Mouse (Mus musculus): ENCODE measurements around the gene Cluh.

The Cluh gene

DNA sequence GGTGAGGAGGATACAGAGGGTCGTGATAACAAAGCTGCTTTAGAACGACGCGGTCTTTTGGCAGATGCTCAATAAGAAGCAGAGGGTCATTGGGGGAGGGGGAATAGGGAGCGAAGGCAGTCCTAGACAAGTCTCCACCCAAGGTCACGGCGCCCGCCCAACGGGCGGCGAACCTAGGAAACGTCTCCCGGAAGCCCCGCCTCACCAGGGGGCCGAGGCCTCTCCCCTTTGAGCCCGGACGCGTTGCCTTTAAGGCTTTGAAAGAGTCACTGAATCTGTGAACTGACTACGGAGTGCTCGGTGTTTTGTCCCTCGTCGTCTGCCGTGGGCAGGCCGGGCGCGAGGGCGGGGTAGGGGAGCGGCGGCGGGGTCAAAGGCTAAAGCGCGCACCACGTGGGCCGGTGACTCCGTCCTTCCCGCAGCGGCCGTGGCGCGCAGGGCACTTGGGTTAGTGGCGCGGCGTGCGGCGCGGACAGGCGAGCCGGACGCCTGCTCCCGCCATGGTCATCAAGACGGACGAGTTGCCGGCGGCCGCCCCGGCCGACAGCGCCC is at the start of gene Cluh:
TSS of gene Cluh (plus strand) at position 401 of the 552 bp plus-strand sequence.
- peak; percentile 96 to 99 for DNase-seq (ENCODE audit: low spot score in 2 of 2)

DNA sequence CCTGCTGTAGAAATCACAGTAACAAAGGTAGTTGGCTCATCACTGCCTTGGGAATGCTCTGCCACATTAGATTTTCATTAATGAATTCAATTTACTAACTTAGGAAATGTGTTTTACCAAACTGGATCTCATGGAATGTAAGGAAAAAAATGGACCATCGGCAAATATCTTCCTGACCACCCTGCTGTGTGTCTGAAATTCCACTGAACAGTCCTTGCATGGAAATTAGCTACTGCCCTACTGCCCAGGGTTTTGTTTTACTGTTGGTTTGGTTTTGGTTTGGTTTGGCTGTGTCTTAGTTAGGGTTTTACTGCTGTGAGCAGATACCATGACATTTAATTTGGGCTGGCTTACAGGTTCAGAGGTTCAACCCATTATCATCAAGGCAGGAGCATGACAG is 47.0 kb upstream of the Cluh start:
- no peak for DNase-seq (ENCODE audit: low spot score in 2 of 2)

DNA sequence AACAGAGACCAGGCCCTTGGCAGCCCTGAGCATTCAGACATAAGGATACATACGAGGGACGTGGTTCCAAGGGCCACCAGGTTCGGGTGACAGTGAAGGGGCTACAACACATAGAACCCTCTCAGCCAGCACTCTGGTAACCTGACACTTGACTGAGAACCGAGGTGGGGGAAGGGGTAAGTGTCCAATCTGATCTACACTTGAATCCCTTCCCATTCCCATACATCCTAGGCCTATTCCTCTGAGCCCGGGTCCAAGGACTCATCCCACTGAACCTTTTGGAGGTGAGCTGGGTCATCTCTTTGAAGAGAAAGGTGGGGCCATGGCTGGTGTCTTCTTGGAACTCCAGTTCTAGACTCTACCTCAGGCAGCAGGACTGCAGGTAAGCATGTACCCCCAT is 39.2 kb upstream of the Cluh start:
- no peak for DNase-seq (ENCODE audit: low spot score in 2 of 2)

DNA sequence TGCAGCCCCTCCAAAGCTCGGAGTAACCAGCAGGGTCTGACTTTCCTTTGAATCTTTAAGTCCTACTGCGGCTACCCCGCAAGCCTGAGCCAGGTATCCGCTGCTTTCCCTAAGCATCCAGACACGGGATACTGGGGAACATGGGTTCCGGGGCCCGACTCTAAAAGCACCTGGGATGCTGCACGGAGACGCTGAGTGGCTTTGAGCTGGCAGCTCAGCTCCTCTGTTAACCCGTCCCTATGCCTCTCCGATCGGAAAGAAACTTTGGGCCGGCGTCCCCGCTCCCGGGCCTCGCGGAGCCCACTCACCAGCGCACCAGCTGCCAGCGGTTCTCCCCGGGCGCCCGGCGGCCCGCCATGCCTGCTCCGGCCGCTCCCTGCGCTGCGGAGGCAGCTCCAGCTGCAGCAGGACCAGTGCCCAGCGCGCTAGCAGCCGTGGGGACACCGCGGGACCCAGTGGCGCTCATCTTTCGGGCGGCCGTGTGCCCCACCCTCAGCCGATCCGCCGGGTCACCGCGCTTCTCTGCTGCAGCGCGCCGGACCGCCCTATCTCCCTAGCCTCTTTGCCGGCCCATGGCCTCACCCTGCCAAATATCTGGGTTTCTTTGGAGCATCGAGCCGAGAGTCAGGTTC is 38.6 kb upstream of the Cluh start, which contains the start of gene Rap1gap2:
TSS of gene Rap1gap2 (minus strand) at position 371 of the 632 bp plus-strand sequence.
- DNase-seq (ENCODE audit: low spot score in 2 of 2) = peak in 1 of 2 experiments; percentile 4

DNA sequence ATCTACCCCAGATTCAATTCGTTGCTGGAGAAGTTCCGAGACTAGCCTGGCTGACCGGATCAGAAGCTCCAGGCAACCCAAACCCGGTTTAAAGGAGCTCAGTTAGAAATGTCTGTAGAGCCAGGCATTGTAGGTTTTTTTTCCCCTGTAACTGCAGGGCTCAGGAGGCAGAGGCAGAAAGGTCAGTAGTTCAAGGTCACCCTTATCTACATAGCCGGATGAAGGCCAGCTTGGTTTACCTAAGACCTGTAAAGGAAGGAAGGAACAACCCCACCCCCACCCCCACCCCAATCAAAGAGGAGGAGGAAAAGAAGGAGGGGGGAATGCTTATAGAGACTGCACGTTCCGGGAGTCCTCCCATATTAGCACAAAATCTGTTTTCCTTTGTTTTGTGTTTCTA is 37.9 kb upstream of the Cluh start:
- DNase-seq (ENCODE audit: low spot score in 2 of 2) = no peak

DNA sequence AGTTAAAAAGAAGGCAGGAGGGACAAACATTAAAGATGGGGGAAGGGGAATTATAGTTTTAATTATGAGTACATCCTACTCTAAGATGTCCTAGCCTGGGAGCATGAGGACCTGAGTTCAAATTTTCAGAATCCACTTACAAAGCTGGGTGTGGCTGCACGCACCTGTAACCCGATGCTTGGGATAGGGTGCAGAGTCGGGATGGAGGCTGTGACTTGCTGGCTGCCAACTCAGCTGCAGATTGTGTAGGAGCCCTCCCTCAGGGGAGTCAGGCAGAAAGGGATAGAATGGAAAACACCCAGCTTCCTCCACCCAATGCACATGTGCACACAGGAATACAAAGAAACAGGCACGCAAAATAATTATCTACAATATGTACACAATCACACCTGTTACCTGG is 35.9 kb upstream of the Cluh start:
- no peak for DNase-seq (ENCODE audit: low spot score in 2 of 2)

DNA sequence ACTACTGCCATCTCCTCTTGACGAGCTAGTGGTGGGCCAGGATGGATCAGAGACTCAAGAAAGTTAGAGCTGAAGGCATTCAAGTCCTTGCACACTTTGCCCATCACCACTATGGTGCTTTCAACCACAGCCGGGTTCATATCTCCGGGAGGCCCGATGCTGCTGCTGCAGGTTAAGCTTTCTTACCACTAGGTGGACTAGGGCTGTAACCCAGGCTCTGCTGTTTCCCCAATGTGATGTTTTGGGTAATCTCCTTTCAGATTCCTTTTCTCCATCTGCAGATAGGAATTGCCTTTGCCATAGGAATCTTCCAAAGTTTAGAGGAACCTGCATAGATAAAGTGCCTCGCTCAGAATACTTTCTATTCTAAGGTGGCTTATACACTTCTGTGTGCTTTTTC is 33.7 kb upstream of the Cluh start:
- no peak for DNase-seq (ENCODE audit: low spot score in 2 of 2)

DNA sequence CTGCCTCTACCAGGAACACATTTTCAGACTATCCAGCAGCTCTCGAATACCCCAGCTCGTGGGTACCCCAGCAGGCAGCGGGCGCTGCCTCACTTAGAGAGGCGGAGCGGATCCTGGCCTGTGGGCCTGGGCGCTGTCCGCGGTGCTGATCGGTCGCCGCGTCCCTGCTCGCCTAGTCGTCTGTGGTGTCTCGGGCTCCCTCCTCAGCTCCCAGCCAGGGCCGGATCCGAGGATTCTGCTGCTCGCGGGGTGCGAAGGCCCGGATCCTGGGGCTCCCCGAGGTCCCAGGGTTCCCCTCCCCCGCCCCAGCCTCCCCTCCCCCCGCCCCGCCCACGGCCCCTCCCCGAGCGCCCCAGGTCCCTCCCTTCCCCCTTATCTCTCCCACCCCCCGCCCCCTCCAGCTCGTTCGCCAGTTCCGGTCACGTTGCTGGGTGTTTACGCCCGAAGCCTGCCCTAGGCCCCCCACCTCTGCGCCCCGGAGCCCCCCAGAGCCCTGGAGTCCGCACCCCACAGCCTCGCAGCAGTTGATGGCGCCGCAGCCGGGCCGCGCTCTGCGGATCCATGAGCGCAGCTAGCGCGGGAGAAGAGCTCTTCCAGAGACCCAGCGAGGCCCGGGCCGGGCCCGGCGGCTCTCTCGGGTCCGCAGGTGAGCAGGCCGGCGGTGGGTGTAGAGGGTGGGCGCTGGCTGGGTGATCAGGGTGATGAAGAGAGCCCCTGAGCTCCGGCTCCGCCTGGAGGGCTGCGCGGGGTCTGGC is 29.9 kb upstream of the Cluh start, which contains the start of gene Ccdc92b:
TSS of gene Ccdc92b (plus strand) at position 405 of the 755 bp plus-strand sequence.
- DNase-seq (ENCODE audit: low spot score in 2 of 2) = peak; percentile 53 to 79

DNA sequence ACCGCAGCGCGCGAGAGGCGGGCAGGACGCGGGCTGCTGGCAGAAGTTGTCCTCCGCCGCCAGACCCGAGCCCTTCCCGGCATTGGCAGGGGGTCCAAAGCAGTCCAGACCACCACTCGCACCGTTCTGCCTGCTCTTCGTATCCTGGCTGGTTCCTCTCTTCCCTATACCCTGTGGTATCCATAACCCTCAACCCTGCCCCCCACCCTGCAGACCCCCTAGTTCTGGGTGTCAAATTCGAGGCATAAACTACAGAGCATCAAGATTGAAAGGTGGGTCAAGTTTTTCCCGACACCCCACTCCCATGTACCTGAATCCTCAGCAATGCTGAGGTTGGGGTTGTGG is 29.4 kb upstream of the Cluh start:
- DNase-seq (ENCODE audit: low spot score in 2 of 2) = no peak

DNA sequence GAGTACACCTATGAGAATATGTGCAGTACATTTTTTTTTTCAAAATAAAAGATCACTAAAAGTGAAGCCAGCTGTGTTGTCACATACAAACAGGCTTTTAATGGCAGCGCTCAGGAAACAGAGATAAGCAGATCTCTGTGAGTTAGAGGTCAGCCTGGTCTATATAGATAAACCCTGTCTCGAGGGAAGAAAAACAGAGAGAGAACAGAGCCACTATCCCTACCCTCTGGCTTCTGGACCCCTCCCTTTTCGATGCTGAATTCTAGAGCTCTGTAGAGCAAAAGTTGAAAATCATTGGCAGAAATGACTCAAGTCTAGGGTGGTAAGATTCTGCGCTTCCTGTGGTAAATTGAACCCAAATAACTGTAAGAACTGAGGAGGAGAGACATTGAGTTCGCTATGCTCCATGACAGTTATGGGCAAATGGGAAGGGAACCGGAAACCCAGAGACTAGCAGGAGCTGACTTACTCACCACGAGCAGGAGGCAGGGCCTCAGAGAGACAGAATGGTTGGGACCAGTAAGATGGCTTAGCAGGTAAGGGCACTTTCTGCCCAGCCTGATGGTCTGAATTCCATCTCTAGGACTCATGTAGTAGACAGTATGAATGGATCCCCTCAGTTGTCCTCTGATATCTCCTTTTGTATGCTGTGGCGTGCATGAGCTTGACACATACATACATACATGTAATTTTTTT is 27.2 kb upstream of the Cluh start:
- no peak for DNase-seq (ENCODE audit: low spot score in 2 of 2)

DNA sequence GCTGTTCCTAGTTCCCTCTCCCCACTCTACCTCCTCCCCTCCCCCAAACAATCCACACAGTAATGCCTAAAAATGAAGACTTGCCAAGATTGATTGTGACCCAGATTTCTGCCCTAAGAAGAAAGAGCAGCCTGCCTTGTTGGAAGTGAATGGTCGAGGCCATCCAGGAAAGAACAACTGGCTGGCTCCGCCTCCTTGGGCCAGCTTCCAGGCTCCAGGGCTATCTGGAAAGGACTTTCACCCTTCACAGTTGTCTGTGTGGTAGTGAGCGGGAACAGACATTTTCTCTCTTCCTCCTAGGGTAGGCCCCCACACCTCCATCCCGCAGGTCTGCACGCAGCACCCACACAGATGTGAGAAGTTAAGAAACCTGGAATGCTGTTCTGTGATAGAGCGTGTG is 25.6 kb upstream of the Cluh start:
- DNase-seq (ENCODE audit: low spot score in 2 of 2) = no peak

DNA sequence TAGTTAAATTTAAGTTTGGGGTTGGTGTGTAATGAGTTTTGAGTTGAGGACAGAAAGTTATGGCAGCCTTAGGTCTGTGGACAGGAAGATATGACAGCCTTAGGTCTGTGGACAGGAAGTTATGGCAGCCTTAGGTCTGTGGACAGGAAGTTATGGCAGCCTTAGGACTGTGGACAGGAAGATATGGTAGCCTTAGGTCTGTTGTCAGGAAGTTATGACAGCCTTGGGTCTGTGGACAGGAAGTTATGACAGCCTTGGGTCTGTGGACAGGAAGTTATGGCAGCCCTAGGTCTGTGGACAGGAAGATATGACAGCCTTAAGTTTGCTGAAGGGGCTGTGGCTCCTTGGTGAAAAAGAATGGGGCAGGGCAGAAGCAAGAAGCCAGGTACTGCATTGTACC is 24.0 kb upstream of the Cluh start:
- DNase-seq (ENCODE audit: low spot score in 2 of 2) = no peak

DNA sequence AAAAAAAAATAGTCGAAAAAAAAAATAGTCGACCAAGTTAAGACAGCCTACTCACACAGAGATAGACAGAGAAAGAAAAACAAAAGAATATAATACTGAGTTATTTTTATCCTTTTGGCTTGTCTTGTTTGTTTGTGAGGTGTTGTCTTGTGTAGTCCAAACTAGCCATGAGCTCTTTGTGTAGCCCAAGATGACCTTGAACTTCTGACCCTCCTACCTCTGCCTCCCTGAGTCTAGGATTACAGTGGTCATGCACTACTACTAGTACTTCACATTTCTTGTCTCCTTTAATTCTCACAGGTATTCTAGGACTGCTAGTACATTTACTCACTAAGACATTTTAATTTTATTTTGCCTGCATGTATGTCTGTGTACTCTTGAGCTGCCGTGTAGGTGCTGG is 21.8 kb upstream of the Cluh start:
- no peak for DNase-seq (ENCODE audit: low spot score in 2 of 2)

DNA sequence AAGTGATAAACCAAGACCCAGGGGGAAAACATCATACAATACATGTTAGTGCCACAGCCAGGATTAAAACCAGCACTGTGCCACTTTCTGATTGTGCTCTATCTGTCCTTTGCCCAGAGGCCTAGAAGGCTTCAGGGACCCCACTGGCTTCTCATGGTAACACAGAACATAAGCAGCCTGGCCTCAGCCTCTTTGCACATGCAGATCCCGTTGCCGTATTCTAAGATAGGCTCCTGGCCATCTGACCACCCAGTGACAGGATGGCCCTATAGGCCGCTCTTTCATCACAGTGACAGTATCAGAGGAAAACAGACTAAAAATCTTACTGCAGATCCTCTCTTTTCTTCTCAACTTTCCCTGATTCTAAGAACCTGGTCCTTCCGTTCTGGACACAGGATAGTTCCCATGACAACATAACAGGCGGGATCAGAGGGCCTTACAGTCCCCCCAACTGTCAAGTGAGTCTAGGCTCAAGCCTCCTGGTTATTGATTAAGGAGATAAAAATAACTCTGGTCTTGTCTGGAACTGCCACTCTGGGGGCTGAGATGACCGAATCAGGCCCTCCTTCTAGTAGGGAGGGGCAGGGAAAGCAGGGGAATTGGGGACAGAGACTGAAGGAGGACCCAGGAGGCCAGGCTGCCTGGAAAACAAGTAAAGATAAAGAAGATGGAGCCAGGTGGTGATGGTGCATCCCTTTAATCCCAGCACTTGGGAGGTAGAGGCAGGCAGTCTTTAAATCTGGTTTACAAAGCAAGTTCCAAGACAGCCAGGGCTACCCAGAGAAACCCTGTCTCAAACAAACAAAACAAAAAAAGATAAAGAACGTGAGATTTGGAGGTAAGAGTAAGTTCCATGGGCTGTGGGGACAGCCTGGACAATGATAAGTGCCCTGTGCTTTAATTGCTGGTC is 17.2 kb upstream of the Cluh start:
- DNase-seq (ENCODE audit: low spot score in 2 of 2) = no peak

DNA sequence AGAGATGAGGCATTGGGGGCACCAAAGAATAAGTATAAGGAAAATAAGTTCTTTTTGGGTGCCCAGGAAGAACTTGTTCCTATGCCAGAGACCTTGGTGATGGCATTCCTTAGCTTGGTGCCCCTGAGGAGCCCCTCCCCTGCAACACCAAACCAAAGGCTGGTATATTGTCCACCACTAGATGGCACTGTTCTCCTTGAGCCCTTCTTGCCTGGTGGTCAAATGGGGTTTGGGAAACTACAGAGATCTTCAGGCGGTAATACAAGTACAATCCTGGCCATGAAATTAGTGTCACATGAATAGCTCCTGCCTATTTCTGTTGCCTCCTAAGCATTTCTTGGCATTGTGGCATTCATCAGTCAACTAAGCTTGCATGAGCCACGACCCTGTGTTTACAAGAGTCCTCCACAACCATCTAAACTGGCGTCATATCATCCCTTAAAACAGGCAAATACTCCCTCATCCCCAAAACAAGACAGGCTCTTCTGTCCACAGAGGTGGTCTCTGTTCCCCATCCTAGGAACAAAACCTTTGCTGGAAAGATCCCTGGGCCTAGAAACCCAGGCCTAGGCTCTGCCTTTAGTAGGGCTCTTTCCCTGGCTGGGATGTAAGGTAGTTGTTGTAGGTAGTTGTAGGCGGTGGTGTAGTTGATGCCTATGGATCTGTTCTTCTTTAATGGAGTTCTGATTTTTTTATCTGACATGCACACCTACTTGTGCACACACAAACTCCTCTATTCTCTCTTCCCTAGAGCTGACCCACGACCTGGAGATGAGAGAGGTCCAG is 14.6 kb upstream of the Cluh start:
- DNase-seq (ENCODE audit: low spot score in 2 of 2) = no peak

DNA sequence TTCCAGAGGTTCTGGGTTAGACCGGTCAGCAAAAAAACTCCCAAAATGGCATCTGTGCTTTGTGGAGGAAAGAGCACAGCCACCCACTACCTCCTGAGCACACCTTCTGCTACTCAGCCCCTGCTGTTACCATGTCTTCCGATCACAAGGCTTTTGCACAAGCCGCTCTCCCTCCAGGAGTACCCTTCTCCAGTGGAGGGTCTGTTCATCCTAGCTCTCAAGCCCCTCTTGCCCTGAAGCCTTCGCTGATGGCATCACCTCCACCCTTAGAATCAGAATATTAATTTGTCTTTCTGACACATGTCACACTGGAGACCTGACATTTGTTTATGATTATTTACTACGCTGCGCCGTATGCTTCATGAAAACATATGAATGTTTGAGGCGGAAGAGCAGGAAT is 11.8 kb upstream of the Cluh start:
- no peak for DNase-seq (ENCODE audit: low spot score in 2 of 2)

DNA sequence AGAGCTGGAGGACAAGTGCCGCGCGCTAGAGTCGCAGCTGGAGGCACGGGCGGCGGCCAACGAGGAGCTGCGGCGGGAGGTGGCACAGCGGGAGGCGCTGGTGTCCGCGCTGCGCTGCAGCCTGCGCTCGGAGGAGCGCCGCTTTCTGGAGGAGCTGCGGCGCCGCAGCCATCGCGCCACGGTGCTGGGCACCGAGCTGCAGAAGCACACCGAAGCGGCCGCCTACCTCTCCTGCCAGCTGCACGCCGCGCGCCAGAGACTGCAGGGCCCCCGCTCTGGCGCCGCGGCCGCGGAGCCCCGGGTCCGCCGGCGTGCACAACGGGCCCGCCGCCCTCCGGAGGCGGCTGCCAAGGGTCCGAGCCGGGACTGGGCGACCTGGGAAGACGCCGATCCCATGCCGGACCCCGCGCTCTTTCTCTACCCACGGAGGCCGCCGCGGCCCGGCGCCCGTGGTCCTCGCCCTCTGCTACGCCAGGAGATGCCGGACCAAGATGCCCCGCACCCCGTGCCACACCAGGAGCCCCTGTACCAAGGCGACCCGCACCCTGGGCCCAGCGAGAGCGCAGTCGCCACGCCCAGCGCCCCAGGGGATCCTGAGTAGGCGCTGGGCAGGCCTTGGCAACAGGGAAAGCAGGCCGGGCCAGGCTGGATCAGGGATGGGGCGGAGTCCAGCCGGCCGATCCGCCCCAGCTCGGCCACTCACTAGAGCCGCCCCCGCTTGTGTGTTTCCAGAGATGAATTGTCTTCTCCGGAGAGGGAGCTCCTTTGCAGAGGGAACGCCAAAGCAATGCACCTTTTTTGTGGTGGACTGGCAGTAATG is 11.1 kb upstream of the Cluh start:
- DNase-seq (ENCODE audit: low spot score in 2 of 2) = peak; percentile 74 to 80

DNA sequence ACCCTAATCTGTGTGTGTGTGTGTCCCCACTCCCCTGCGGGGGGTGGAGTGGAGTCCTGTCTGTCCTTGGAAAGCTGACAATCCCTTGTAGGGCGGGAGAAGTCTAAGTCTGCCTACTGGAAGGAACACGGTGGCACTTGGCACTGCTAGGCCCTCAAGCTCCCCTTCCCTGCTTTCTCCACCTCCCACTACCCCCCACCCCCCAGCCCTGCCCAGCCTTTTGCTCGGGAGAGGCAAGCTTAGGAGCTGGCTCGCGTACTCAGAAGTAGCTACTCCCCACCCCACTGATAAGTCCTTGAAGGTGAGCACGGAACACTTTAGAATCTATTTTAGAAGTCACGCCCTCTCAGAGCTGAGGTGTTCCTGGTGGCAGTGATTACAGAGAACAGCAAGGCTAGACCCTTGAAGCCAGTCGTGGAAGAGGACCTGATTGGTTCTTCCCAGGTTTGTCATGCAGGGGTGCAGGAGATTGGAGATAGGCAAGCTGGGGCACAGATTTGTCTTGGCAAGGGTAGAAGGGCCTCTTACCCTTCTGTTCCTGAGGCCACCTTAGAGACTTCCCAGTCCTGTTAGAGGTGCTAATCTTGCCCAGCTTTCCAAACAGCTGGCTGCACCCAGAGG is 10.4 kb upstream of the Cluh start:
- no peak for DNase-seq (ENCODE audit: low spot score in 2 of 2)

DNA sequence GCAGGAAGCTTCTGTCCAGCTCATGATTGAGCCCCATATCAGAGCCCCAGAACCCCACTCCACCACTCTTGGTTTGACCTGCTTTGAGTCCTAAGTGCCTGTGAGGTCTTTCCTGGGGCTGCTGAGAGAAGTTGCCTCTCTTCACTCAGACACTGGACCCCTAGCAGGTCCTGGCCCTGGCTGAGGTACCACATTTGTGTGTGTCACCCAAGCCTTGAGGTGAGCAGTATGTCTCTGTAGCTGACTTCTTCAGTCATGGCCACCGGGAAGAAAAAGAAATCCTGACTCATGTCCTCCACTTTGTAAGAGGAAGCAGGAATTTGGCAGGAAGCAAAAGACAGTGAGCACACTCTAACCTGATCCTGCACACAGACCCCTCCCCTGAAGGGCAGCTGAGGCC is 9.7 kb upstream of the Cluh start:
- DNase-seq (ENCODE audit: low spot score in 2 of 2) = no peak

All from urinary bladder, adult 18-20 months (tissue).